Mouse (Mus musculus): ENCODE measurements at regions not wholly inside any gene's neighbourhood (a gene's known extent, or its start where the extent isn't known, plus 50 kb on each side); places are given as distances from the start of the nearest gene placed in this dataset.

DNA sequence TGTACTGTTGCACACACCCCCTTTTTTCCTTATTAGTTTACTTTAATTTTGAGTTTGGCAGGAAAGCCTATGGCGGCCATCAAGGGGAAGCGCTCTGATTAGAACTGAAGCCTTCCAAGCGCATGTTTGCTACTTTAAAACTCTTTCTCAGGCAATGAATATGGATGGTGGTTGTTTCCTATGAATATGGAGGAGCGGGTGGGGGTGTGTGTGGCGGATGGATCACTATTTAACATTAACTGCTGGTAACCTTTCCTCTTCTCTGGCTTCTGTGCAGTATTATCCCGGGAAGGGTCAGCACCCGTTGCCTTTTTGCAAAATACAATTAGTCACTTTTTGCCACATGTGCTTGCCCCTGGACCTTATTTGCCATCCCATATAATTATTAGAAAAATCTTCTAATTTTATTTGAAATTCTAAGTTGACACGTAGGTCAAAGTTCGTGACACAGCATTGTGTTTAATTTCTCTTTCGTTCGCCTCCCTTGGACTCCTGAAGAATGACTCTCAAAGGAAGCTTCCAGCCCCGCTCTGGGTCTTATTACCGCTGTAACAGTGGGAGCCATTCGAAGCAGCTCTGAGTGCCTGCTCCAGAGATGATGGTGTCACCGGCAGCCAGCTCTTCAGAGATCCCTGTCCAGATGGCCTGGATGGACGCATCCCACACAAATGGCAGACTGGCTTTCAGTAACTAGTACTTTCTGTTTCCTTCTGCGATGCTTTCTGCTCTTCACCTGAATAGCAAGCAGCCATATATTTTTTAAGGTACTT, 302.0 kb downstream of the Vrk1 start:
- Histone ChIP-seq H3K9me3 (ENCODE audit: control insufficient read depth, insufficient read depth, low read depth, low read length) (no peaks in the 10 kb centered on the region), H3K27ac (ENCODE audit: insufficient read depth, low read depth, low read length, poor library complexity, severe bottlenecking) (no peak overlapping the region), H3K9ac (ENCODE audit: insufficient read depth, low read depth, low read length, poor library complexity, severe bottlenecking) (no peak overlapping the region), H3K4me3 (ENCODE audit: insufficient read depth in 1 of 2, low read depth in 1 of 2, low read length in 2 of 2, poor library complexity in 1 of 2, severe bottlenecking in 1 of 2) (no peak overlapping the region), H3K4me1 (ENCODE audit: control insufficient read depth in 2 of 2, insufficient read depth in 2 of 2, low read length in 2 of 2, poor library complexity in 1 of 2) (peaks cover 3 to 4% of the 10 kb centered on the region in 2 experiments; a peak in 2 of 4 replicates), H3K36me3 (ENCODE audit: control insufficient read depth, insufficient read depth, low read length, poor library complexity, severe bottlenecking) (no peaks in the 10 kb centered on the region)
- DNase-seq (ENCODE audit: low read depth, low spot score) = no peak
- TF ChIP-seq ZNF384 (IDR thresholded peaks at IDR 0.05; ENCODE audit: low read depth, low read length) = no peak
- no peak for TF ChIP-seq CHD2 (IDR thresholded peaks at IDR 0.05; ENCODE audit: low read depth, low read length)
- no peak for TF ChIP-seq MAFK (IDR thresholded peaks at IDR 0.05; ENCODE audit: insufficient read depth, low read depth, low read length)
- no peak for TF ChIP-seq HCFC1 (IDR thresholded peaks at IDR 0.05; ENCODE audit: borderline replicate concordance, insufficient read depth, low read length)
- TF ChIP-seq ZC3H11A (IDR thresholded peaks at IDR 0.05; ENCODE audit: borderline replicate concordance, low read depth, low read length) = no peak
- in situ Hi-C loops (cut with MboI; ENCODE audit: low sequenced_read_pairs in 2 of 2, unreplicated experiment in 2 of 2) = no loop called here

DNA sequence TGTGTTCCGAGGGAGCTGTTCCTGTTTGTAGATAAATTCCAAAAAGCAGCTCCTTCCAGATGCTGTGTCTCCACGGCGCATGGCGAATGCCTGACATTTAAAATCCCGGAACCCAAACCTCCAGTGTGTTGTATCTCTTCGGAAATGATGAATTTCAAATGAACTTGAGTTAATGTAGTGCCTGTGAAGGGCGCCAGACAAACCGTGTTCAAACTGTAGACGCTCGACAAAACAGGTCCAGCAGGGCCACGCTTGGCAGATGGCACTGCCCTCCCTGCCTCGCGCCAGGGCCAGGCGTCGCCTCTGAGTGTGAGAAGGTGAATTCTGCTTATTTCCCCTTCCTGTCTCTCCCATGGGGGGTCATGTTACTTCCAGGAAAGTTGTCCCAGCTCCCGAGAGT, 307.7 kb downstream of the Vrk1 start:
- Histone ChIP-seq H3K36me3 (ENCODE audit: control insufficient read depth, insufficient read depth, low read length, poor library complexity, severe bottlenecking) (no peaks in the 10 kb centered on the region), H3K9me3 (ENCODE audit: control insufficient read depth, insufficient read depth, low read depth, low read length) (no peaks in the 10 kb centered on the region), H3K4me3 (ENCODE audit: insufficient read depth in 1 of 2, low read depth in 1 of 2, low read length in 2 of 2, poor library complexity in 1 of 2, severe bottlenecking in 1 of 2) (no peak overlapping the region), H3K4me1 (ENCODE audit: control insufficient read depth in 2 of 2, insufficient read depth in 2 of 2, low read length in 2 of 2, poor library complexity in 1 of 2) (0 out of 4 replicates have a peak, but pooled peaks cover 0 to 2% of the 10 kb centered on the region in 2 experiments), H3K9ac (ENCODE audit: insufficient read depth, low read depth, low read length, poor library complexity, severe bottlenecking) (no peak overlapping the region), H3K27ac (ENCODE audit: insufficient read depth, low read depth, low read length, poor library complexity, severe bottlenecking) (no peak overlapping the region)
- TF ChIP-seq ZNF384 (IDR thresholded peaks at IDR 0.05; ENCODE audit: low read depth, low read length) (no peak), CHD2 (IDR thresholded peaks at IDR 0.05; ENCODE audit: low read depth, low read length) (no peak), HCFC1 (IDR thresholded peaks at IDR 0.05; ENCODE audit: borderline replicate concordance, insufficient read depth, low read length) (no peak), MAFK (IDR thresholded peaks at IDR 0.05; ENCODE audit: insufficient read depth, low read depth, low read length) (no peak), ZC3H11A (IDR thresholded peaks at IDR 0.05; ENCODE audit: borderline replicate concordance, low read depth, low read length) (no peak)
- in situ Hi-C loops (cut with MboI; ENCODE audit: low sequenced_read_pairs in 2 of 2, unreplicated experiment in 2 of 2) = no loop called here
- DNase-seq (ENCODE audit: low read depth, low spot score) = no peak

- Histone ChIP-seq H3K4me3 (ENCODE audit: insufficient read depth in 1 of 2, low read depth in 1 of 2, low read length in 2 of 2, poor library complexity in 1 of 2, severe bottlenecking in 1 of 2) (no peak overlapping the region), H3K27ac (ENCODE audit: insufficient read depth, low read depth, low read length, poor library complexity, severe bottlenecking) (no peak overlapping the region), H3K4me1 (ENCODE audit: control insufficient read depth in 2 of 2, insufficient read depth in 2 of 2, low read length in 2 of 2, poor library complexity in 1 of 2) (no peaks in the 10 kb centered on the region), H3K36me3 (ENCODE audit: control insufficient read depth, insufficient read depth, low read length, poor library complexity, severe bottlenecking) (no peaks in the 10 kb centered on the region), H3K9ac (ENCODE audit: insufficient read depth, low read depth, low read length, poor library complexity, severe bottlenecking) (no peak overlapping the region), H3K9me3 (ENCODE audit: control insufficient read depth, insufficient read depth, low read depth, low read length) (no peaks in the 10 kb centered on the region)
- TF ChIP-seq CHD2 (IDR thresholded peaks at IDR 0.05; ENCODE audit: low read depth, low read length) = no peak
- no peak for TF ChIP-seq HCFC1 (IDR thresholded peaks at IDR 0.05; ENCODE audit: borderline replicate concordance, insufficient read depth, low read length)
- no peak for TF ChIP-seq MAFK (IDR thresholded peaks at IDR 0.05; ENCODE audit: insufficient read depth, low read depth, low read length)
- TF ChIP-seq ZC3H11A (IDR thresholded peaks at IDR 0.05; ENCODE audit: borderline replicate concordance, low read depth, low read length) = no peak
- TF ChIP-seq ZNF384 (IDR thresholded peaks at IDR 0.05; ENCODE audit: low read depth, low read length) = no peak
- in situ Hi-C loops (cut with MboI; ENCODE audit: low sequenced_read_pairs in 2 of 2, unreplicated experiment in 2 of 2) = no loop called here
- no peak for DNase-seq (ENCODE audit: low read depth, low spot score)
Observed at GRCm38 (mm10) chr12:106321511-106321910, 311.5 kb downstream of the Vrk1 start.

DNA sequence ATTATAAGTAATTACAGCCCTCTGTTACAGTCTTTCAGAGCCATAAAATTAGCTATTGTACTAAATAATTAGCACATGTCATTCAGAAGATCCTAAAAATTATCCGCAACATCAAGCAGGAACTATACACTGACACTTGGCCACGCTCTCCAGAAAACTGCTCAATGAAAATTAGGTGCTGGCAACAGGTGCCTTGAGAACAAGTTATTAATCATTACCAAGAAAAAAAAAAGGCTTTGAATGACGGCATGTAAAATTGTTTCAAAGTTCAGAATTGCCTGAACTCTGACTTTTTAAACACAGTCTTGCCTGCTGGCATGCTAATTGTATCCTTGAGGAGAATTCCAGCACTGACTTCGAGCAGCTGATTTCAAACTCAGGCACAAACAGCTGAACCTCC, 316.6 kb downstream of the Vrk1 start:
- Histone ChIP-seq H3K4me3 (ENCODE audit: insufficient read depth in 1 of 2, low read depth in 1 of 2, low read length in 2 of 2, poor library complexity in 1 of 2, severe bottlenecking in 1 of 2) (no peak overlapping the region), H3K36me3 (ENCODE audit: control insufficient read depth, insufficient read depth, low read length, poor library complexity, severe bottlenecking) (no peaks in the 10 kb centered on the region), H3K27ac (ENCODE audit: insufficient read depth, low read depth, low read length, poor library complexity, severe bottlenecking) (no peak overlapping the region), H3K9me3 (ENCODE audit: control insufficient read depth, insufficient read depth, low read depth, low read length) (no peaks in the 10 kb centered on the region), H3K4me1 (ENCODE audit: control insufficient read depth in 2 of 2, insufficient read depth in 2 of 2, low read length in 2 of 2, poor library complexity in 1 of 2) (no peaks in the 10 kb centered on the region), H3K9ac (ENCODE audit: insufficient read depth, low read depth, low read length, poor library complexity, severe bottlenecking) (no peak overlapping the region)
- DNase-seq (ENCODE audit: low read depth, low spot score) = no peak
- TF ChIP-seq MAFK (IDR thresholded peaks at IDR 0.05; ENCODE audit: insufficient read depth, low read depth, low read length) = no peak
- no peak for TF ChIP-seq ZC3H11A (IDR thresholded peaks at IDR 0.05; ENCODE audit: borderline replicate concordance, low read depth, low read length)
- no peak for TF ChIP-seq ZNF384 (IDR thresholded peaks at IDR 0.05; ENCODE audit: low read depth, low read length)
- TF ChIP-seq CHD2 (IDR thresholded peaks at IDR 0.05; ENCODE audit: low read depth, low read length) = no peak
- no peak for TF ChIP-seq HCFC1 (IDR thresholded peaks at IDR 0.05; ENCODE audit: borderline replicate concordance, insufficient read depth, low read length)
- in situ Hi-C loops (cut with MboI; ENCODE audit: low sequenced_read_pairs in 2 of 2, unreplicated experiment in 2 of 2) = no loop called here

Measured in ES-E14 (cell line).